ENCODE assay signal across 1 mouse cellular context in the genomic region with DNA sequence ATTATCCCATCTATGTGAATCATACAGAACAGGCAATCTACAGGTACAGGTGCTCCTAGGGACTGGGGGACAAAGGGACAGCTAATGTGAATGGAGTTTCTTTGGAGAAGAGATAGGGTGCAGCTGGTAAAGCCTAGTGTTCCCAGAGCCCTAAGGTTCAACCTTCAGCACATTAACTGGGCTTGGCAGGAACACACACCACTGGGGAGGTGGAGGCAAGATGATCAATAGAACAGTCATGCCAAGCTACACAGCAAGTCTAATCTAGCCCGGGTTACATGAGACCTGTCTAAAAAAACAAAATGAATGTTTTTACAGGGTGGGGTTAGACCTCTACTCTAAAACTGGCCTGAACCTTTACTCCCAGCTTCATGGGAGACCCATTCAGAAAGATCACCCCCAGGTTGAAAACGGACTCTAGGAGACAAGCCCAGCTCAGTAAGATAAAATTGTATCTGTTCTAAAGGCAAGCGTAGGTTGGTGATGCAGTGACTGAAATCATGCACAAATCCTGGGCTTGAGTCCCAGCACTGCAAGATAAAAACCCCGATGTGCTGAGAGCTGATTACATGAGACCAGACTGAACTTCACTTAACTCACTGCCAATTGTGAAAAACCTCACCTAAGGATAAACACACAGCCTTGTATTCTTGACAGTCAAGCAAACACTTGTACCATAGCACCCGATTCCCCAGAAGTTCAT.
TF ChIP-seq lines count a peak whose summit lies in the region.

No protein-coding gene starts in this region.

TF ChIP-seq in MEL, 35 proteins besides CTCF, POLR2A, EP300 and RAD21 (continued from another document):
- TF ChIP-seq TCF12 (IDR thresholded peaks at IDR 0.05; ENCODE audit: low read depth, low read length) (peak; percentile 77; the same call in 1 of the 2 replicates), JUND (IDR thresholded peaks at IDR 0.05; ENCODE audit: low read depth, low read length) (no peak), ELF1 (IDR thresholded peaks at IDR 0.05; ENCODE audit: low read depth, low read length) (no peak), KAT2A (conservative IDR thresholded peaks at IDR 0.05; ENCODE audit: low read depth, low read length) (no peak), MXI1 (IDR thresholded peaks at IDR 0.05; ENCODE audit: low read depth, low read length) (peak; percentile 78; the same call in 1 of the 2 replicates), GABPA (IDR thresholded peaks at IDR 0.05; ENCODE audit: low read depth, low read length) (no peak), SMC3 (IDR thresholded peaks at IDR 0.05; ENCODE audit: low read depth, low read length) (no peak), ZKSCAN1 (IDR thresholded peaks at IDR 0.05; ENCODE audit: low read depth, low read length) (no peak), BHLHE40 (IDR thresholded peaks at IDR 0.05; ENCODE audit: borderline replicate concordance, low read depth, low read length) (no peak), CHD1 (IDR thresholded peaks at IDR 0.05; ENCODE audit: low read depth, low read length) (no peak), ZNF384 (IDR thresholded peaks at IDR 0.05; ENCODE audit: low read depth, low read length) (no peak), MYC (IDR thresholded peaks at IDR 0.05; ENCODE audit: low read depth, low read length) (no peak), USF2 (IDR thresholded peaks at IDR 0.05; ENCODE audit: borderline replicate concordance in 1 of 2, insufficient read depth in 1 of 2, low read depth in 1 of 2, low read length in 2 of 2) (no peak), TAL1 (IDR thresholded peaks at IDR 0.05; ENCODE audit: low read length) (peak; percentile 26; the same call in 1 of the 2 replicates), POLR2AphosphoS5 (IDR thresholded peaks at IDR 0.05; ENCODE audit: borderline replicate concordance, low read depth, low read length) (no peak), E2F4 (IDR thresholded peaks at IDR 0.05; ENCODE audit: borderline replicate concordance, low read depth, low read length) (no peak)
TF ChIP-seq in MEL: peak in this region for 7.
